Mouse (Mus musculus): ENCODE results near the gene Plekhm1.
A peak's percentile ranks its signal among the peaks of the same experiment; 100 is the strongest.

Gene Plekhm1

DNA sequence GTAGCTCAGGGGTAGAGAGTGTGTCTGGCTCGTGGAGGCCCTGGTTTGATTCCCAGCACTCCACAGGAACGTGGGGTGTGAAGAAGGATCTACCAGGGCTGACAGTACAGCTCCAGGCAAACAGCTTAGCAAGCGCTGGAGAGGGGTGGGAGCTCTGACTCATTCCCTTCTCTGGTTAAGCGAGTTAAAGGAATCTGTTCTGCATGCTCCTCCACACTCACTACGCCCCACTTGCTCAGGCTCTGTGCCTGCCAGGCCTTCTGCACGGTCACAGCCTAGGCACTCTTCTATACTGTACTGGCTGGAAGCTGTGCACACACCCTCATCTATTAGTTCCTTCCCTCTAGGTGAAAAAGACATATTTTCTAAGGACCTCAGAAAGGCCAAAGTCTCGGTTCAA, 18.5 kb downstream of the Plekhm1 start:
- DNase-seq, result no peak

DNA sequence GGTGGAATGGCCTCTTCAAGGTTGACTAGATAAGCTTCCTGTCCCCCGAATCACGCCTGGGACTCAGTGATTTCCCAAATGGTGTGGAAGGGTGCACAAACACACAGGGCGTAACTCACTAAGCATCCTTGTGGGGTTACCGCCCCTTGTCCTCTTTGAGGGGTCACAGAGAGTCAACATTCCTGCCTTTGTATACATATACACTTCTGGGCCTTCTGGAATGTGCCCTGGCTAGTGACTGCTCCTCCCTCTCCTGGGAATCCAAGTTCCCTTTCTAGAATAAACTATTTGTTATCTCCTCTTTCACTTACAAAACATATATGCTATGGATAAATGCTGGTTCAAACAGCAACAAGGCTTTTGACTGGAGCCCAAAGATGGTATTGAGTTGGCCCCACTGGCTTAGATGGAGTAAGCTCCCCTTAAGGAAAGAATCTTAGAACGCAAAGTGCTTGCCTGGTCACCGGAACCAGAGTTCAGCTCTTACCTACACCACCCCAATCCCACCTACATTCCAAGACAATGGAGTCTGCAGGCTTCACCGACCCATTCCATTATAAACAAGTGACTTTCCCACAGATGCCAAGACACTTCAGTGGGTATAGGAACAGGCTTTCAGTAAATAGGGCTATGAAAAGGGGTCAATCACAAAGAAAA, 24.5 kb downstream of the Plekhm1 start:
- no peak for DNase-seq

DNA sequence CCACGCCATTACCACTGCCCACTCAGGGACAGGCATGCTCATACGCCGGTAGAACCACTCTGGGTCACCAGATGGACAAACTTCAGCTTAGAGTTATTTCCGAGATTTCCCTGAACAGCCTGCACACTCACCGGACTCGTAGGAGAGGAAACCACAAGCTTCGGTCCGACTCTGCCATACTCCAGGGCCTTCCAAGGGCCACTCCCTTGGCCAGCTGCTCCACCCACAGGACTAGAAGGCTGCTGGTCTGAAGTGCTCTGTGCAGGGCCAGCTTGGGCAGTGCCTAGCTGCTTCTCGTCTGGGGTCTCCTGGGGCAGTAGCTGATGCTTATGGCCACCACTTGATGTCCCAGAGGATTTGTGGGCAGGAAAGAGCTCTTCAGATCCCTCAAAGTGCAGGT, 25.7 kb downstream of the Plekhm1 start:
- DNase-seq, result no peak

DNA sequence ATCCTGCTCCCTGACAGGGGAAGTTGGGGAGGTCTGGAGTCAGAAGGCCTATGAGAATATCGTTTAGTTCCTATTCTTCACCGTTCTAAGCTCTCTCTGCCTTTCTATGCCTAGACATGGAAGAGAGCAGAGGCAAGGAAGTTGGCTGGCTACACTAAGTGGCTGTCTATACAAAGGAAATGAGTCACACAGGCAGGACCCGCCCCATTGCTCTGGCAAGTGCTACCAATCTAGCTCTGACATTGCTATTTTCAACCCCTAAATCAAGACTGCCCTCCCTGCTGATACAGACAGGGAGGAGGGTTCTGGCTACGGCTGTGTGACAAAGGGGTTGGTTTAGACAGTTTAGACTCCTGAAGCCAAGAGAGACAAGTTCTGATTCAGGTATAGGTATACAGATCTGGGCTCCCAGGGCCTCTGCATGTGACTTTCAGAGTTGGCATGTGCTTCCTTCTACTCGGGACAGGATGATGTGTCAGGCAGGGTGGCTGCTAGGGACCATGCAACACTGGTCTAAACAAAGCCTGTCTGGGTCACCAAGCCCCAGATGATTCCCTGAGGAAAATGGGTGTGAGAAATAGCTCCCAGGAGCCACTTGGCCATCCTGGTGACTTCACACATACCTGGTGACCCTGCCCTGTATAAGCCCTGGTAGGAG, 30.4 kb downstream of the Plekhm1 start:
- peak; percentile 76 for DNase-seq

DNA sequence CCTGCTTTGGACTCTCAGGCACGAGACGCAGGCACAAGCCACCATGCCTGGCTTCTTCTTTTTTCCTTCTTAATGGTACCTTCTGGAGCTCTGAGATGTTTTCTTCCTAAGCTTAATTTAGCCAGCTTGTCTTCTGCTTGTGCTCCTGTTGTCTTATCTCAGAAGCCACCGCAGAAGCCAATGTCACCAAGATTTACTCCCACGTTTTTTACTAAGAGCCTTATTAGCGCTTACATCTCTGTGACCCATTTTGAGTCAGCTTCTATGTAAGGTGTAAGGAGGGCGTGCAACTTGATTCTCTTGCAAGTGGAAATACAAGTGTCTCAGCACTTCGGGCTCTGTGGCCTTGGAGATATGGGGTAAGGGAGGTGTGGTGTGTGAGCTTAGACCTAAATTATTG, 31.0 kb downstream of the Plekhm1 start:
- no peak for DNase-seq

DNA sequence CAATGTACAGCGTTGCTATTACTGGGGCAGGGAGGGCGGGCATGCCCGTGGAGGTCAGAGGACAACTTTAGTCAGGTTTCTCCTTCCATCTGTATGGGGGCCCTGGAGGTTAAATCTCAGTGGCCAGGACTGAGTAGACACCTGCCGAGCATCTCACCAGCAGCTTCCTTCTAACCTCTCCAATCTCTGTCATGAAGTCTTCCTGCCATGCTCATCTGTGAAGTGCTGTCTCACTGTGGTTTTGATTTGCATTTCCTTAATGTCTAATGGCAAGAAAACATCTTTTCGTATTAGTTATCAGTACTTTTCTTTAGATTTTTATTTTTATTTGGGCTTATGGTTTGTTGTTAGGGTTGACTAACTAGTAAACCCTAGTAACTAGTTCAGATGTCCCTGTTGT, 32.0 kb downstream of the Plekhm1 start:
- no peak for DNase-seq

DNA sequence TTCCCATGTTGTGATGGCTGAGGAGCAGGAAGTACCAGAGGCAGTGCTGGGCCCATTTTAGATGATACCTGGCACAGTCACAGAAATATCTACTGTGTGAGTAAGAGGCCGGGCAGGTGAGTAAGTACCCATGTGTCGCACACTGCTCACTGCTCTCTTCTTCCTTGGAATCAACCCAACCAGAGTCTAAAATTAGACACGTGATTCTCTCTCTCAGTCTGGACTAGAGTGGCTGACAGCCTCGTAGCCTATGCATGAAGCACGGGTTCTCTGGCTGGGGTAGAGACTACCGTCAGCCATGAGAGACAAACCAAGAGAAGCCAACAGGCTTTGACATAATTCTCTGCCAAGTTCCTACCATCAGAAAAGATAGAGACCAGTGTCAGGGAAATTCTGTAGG, 34.1 kb downstream of the Plekhm1 start:
- DNase-seq, result no peak

DNA sequence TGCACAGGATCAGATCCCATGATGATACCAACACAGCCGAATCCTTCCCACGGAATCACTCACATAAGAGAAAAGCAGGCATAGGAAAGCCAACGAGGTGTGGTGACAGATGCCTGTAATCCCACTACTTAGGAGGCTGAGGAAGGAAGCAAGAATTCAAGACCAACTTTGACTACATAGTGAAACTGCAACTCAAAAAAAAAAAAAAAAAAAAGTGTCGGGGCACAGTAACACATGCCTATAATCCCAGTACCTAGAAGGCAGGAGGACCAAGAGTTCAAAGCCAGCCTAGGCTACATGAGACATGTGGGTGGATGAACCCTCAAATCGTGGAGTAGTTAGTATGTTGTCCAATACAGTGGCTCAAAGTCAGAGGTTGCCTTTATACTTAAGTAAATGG, 36.7 kb downstream of the Plekhm1 start:
- no peak for DNase-seq

DNA sequence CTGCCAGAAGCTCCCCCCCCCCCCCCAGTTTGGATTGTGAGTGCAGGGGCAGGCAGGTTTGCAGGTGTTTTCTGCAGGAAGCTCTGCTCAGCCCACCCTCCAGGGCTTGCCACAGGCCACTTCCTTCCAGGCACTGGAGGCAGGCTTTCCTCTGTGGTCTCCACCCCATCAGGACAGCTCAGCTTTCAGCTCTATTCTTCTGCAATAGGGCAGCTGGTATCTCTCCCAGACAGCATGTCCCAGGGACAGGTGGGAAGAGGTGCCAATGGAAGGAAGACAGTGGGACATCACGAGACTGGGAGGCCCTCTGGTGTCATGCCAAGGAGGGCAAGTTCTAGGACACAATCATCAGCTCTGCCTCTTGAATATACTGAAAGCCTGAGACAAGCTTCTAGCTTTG, 37.2 kb downstream of the Plekhm1 start:
- no peak for DNase-seq

DNA sequence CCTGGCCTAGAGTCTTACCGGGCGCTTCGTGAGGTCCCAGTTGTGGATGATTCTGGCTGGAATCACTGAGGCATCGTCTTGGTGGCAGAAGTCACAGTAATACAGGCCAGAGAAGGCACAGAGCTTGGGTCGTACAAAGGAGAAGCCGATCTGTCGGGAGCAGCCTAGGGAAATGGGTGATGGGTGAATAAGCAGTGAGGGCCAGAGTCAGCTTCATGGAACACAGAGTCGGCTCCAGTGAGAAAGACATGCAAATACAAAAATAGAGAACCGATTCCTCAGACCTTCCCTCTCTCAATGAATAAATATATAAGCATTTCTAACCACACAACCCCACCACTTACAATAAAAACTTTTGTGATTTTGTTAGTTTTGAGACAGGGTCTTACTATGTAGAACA, 38.6 kb downstream of the Plekhm1 start:
- no peak for DNase-seq

DNA sequence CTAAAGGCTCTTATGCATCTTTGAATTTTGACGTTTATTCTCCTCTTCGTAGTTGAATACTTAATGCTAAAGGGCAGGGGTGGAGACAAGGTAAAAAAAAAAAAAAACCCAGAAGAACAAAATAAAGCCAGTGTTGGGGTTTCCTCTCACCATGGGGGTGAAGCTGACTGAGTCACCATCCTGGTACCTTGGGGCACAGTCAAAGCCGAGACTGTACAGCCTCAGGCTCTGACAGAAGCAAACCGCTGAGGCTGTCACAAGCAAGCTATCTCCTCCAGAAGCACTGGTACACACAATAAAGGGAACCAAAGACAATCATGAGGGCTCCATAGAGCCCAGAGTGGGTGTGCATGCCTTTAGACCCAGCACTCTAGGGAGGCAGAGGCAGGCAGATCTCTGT, 39.9 kb downstream of the Plekhm1 start:
- no peak for DNase-seq

DNA sequence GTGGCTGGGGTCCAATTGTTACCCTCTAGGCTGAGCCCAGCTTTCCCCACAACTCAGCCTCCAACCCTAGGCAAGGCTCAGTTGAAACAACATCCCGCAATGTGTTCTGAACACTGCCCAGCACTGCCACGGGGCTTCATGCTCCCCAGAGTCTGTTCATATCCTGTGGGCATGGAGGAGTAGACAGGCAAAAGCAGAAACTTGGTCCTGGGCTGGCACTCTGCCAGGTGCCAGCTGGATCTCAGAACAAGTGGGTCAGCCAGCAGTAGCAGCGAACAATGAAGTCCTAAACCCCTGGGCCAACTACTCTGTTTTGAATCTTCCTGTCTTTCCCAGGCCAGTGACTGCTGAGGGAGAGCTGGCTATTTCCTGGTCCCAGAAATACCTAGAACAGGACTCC, 40.4 kb downstream of the Plekhm1 start:
- DNase-seq, result no peak

DNA sequence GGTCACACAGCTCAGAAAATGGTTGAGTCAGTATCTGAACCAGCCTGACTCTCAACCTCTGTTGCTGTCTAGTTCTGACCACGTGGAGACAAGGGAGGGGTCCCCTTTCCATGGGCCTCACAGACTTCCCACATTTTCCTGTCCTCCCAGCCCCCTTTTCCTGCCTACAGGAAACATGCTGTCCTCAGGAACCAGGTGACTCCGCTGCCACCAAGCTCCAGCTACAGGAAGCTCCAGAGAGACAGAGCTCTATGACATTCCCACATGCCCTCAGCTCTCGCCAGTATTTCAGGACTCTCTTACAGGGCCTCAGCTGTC, 41.3 kb downstream of the Plekhm1 start:
- peak; percentile 67 for DNase-seq

DNA sequence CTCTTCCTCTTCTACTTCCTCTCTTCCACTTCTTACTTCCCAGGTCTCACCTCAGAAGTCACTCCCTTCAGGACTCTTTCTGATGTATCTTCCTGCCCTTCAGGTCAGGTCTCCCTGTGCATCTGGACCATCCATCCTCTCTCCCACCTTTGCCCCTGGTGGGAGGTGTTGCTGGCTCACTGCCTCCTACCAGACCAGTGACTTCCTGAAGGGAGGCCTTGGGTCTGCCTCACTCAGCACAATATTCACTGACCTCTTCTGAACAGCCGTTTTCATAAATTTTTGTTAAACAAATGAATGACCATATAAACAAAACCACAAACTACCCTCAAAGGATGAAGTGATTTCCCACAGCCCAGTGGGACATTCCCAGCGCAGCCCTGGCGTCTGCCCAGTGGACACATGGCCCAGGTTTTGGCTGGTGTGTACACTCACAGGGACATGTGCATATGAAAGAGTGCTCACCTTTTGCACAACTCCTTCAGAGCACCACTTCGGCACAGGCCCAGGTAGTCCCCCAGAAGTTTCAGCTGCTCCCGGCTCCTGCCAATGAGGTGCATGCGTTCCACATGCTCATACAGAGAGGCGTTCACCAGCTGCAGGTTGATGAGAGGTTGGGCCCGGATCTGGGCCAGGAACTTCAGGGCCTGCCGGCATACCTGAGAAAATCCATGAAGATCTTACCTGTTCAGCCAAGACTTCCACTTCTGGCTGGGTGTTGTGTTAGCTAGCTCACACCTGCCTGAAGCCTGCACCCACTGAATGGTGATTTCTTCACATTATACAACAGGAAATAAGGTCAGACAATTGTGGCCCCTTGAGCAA, 41.9 kb downstream of the Plekhm1 start:
- DNase-seq, result no peak

DNA sequence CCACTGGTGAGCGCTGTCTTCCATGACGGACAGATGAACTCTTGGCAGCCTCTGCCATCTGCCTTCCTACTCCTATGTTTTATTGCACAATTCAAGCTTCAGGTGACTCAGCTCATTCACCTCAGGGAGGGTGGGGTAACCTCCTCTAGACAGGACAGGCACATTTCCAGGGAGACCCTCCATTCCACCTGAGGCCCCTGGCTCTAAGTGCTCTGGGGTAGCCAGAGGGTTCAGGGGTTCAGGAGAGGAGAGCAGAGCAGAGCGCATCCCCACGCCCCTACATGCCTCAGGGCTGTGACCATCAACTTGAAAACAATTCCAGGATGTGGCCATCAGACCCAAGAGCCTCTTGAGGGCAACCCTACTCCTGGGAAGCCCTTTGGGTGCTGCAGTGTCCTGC, 47.0 kb downstream of the Plekhm1 start:
- DNase-seq, result no peak

DNA sequence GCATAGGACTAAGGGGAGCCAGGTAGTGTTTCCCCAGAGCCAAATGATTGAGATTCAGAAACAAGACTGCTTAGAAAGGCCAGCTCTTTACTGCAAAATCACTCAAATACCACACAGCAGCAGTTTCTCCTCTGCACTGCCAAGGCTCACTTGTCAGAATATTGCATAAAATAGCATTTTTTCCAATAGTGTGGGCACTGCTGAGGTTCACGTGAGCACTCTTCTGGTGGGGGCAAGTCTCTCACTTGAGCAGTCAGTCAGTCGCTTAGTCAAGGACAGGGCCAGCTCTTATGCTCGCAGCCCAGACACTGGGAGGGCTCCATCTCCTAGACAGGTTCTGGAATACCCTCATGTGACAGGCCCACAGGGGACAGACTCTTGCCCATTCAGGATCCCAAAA, 47.5 kb downstream of the Plekhm1 start:
- DNase-seq, result no peak

DNA sequence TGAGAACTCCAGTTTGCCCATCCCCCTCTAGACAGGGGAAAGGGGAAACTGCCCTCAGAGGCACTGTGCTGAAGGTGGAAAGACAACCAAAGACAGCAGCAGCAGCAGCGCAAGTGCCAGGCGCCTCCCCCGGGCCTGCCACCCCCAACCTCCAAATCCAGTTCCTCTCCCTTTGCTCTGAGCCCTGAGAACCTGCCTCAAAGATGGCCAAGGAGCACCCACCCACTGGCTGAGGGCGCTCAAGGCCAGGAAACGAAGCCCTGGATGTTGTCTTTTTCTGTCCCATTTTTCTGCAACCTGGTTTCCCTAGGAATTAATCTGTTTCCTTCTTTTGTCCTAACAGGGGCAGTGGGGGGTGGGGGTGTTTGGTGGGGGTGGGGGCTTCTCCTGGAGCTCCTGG, 48.2 kb downstream of the Plekhm1 start:
- no peak for DNase-seq

DNA sequence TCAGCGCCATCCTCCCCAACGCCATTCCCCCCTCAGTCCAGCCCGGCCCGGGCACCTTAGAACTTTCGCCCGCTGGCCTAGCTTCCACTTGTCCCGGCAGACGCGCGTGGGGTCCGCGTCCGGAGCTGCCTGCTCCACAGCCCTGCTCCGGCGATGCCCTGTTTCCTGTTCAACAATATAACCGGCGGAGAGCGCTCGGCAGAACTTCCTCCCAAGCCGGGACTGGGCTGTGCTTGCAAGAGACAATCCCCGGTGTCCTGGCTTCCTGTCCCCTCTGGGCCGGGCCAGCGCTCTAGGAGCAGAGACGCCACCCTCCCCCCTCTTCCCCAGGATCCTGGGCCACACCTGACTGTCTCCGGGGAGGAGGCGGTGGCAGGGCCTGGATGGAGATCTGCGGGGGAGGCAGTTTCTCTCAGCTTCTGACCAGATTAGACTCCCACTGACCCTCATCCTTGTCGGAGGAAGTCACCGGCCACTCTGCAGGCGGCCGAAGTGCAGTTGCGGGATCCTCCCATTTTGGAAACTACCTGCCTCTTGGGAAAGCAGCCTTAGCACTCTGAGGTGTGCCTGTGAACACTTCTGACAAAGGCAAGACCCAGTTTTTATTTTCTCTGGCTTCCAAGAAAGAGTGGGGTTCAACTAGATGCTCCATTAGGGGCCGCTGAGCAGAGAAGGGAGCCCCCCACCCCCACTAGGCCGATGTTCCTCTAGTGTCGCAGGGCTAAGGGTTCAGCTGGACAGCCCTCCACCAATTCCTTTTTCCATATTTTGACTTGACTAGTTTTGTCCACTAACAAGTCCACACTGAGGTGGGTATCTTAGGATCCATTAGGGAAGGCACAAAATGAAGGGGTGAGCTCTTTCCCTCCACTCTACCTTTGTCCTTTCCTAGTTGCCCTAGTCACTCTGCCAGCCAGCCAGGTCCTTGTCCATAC, 49.0 kb downstream of the Plekhm1 start, which contains the start of gene Arhgap27:
Arhgap27 (minus strand) TSS at position 479 of the 935 bp plus-strand sequence.
- DNase-seq, result peak; percentile 84

DNA sequence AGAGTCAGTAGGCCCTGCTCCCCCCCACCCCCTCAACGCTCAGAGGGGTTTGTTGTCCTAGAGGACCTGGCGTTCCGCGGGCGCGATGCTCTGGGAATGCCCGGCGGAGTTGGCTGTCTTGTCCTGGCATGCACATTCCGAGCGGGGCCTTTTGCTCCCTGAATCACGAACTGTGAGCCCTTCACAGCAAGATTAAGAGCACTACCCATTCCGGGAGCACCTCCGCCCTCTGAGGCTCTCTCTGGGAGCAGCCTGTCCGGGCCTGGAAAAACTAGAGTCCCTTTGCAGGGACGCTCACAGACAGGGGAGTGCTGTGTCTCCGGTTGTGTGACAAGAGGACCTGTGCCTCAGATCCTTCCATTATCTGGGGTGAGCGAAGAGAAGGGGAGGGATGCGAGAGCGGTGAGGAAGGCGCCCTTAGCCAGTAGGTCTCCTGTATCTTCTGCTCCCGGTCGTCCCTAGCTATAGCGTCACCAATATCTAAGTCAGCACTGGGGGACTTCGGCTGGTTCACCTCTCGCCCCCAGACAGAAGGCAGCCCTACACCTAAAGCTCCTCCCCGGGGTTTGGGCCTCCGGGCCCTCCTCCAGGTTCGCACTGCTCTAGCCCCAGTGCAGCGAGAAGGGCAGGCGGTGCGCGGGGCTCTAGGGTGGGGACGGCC, 49.8 kb downstream of the Plekhm1 start:
- DNase-seq, result no peak

DNA sequence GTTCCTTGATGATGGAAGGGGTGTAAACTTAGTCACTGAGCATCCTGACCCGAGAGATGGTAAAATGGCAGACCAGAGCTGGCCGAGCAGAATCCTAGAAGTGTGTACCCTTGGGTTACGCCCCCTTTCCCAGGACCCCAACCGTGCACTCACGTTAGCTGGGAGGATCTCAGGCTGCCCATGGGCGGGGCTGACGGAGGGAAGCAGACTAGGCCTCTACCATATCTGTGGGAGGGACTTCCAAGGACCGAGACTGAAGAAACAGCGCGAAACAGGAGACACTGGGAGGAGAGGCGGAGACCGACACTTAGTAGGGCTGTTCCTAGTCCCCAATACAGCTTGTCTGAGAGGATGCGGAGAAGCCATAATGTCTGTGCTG, 50.4 kb downstream of the Plekhm1 start:
- no peak for DNase-seq

DNA sequence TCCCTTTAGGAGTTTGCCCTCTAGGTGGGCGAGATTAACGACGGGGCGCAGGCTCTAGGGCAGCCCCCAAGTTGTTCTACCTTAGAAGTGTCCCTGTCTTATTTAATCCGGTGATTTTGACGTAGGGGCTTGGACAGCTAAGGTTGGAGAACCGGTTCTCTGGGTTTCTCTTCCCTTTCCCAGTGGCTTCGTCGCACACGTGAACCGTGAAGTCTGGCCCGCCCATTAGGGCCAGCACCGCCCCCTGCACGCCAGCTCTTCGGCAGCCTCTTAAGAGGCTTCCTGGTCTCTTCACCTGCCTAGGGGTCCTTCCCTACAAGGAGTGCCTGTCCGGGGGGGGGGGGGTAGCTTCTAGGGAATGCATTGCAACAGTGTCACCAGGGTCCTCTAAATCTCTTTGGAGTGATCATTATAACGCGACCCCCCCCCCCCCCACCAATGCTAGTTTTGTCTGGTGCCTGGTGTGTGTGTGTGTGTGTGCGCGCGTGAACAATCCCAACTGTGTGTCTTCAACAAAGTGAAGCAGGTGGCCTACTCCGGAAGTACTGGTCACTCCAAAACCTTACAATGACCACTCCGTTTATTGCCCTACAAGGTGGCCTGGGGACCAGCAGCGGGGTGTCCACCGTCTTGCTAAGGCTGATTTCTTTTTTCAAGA, 51.0 kb downstream of the Plekhm1 start:
- peak; percentile 58 for DNase-seq

DNA sequence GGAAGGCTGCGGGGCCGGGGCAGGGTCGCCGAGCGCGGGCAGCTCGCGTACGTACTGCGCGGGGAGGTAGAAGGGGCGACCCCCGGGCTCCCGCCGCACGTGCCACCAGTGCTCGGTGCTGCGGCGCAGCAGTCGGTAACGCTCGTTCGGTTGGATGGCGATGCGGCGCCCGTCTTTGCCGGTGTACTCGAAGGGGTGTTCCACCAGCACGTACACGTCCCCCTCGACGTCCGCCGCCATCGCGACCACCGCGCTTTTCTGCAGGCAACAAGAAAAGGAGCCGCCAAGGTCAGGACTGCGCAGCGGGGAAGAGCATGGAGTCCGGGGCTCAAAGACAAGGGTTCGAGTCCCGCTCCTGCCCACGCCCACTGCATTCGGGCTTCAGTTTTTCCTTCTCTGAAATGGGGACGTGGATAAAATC, 51.8 kb downstream of the Plekhm1 start:
- DNase-seq, result no peak

All from kidney, adult 9 months (tissue).